Mouse (Mus musculus) MN1 (cell line): Measurements from ENCODE around the gene Exph5.
A peak's percentile ranks its signal among the peaks of the same experiment; 100 is the strongest.

Source experiments
- DNase-seq: peaks from one replicate; pipeline ENCODE4 v3.0.0-alpha.2; 2016; ENCODE audit warnings: low spot score

Exph5 gene

DNA sequence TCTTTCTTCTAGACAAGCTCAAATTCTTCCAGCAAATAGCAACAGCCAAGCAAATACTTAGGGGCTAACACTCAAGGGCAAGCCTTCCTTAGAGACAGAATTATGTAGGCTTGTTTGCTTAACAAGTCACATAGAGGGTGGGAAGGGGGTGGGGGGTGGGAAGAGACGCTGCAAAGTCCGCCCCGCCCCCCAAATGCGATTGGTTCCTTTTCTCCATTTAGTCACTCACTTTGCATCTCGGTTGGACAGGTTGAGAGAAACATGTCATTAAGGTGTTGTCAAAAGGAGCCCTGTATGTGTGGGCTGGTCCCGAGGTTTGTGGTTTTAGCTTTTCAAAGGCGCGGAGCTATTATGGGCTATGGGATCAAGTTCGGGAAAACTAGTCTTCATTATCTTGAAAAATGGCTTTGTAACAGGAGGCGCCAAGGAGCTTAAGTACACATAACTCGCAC is at the start of gene Exph5:
Gene Exph5 (plus strand): TSS at position 402 of the 452 bp plus-strand sequence.
- no peak for DNase-seq

GRCm38 (mm10) chr9:53254368-53254767 is 47.1 kb upstream of the Exph5 start:
- peak; percentile 72 for DNase-seq

GRCm38 (mm10) chr9:53256690-53257305 is 44.7 kb upstream of the Exph5 start:
- DNase-seq, result no peak

DNA sequence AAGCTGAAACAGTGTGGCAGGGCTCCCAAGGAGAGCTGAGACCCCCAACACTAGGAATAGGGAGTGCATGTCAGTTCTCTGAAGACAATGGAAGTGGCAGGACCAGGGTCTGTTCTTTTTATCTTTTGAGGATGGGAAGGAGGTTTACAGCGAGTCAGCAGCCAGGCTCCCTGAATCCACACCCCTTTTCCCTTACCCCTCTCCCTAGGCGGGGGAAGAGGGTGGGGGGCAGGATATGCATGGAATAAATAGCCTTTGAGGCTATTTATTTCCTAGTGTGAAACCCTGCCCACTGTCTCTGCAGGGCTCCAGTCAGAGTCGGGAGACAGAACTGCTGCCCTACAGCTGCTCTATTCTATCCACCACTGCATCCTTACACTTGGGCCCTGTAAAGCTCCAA is 43.7 kb upstream of the Exph5 start:
- DNase-seq, result no peak

GRCm38 (mm10) chr9:53258199-53258598 is 43.3 kb upstream of the Exph5 start:
- no peak for DNase-seq

GRCm38 (mm10) chr9:53264387-53264786 is 37.1 kb upstream of the Exph5 start:
- no peak for DNase-seq

GRCm38 (mm10) chr9:53265589-53265988 is 35.9 kb upstream of the Exph5 start:
- no peak for DNase-seq

GRCm38 (mm10) chr9:53268036-53268435 is 33.4 kb upstream of the Exph5 start:
- DNase-seq, result no peak

DNA sequence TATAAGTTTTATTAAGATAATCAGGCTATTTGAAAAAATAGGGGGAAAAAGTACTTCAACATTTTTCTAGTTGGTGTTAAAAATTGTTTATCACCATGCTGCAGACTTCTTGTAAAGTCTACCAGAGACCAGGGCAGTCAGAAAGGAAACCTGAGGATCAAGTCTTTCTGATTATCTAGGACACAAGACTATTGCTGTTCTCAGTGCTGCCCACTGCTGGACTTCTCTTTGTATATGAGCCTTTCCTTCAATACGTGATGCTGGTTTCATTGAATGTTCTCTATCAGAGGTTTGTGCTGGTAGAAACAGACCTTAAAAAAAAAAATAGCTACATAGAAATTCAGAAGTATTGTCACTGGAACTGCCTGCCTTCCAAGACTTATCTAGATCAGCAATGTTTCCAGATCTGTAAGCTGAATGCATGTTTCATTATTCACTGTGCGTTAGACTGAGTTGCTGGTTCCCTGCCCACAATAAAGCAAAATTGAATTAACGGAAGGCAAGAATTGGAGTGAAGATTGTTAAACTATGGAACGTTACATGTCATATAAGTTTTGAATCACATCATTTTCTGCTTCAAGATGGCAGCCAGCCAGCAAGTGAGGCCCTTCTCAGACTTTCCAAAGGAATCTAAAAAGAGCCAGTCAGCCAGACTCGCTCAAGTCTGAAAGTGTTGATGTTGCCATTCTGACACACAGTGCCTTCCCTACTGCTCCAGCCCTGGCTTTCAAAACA is 32.6 kb upstream of the Exph5 start:
- DNase-seq, result no peak

DNA sequence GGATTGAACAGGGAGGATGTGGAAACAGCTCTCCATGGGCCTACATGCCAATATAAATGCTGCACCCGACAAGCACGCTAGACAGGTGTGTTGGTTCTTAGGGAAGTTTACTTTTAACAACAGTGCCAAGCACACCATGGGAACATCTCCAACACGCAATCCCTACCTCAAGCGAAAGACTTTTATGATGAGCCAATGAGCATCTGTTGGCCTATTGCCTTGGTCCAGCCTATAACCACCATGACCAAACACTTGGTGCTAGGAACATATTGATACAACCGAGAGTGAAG is 32.1 kb upstream of the Exph5 start:
- no peak for DNase-seq

DNA sequence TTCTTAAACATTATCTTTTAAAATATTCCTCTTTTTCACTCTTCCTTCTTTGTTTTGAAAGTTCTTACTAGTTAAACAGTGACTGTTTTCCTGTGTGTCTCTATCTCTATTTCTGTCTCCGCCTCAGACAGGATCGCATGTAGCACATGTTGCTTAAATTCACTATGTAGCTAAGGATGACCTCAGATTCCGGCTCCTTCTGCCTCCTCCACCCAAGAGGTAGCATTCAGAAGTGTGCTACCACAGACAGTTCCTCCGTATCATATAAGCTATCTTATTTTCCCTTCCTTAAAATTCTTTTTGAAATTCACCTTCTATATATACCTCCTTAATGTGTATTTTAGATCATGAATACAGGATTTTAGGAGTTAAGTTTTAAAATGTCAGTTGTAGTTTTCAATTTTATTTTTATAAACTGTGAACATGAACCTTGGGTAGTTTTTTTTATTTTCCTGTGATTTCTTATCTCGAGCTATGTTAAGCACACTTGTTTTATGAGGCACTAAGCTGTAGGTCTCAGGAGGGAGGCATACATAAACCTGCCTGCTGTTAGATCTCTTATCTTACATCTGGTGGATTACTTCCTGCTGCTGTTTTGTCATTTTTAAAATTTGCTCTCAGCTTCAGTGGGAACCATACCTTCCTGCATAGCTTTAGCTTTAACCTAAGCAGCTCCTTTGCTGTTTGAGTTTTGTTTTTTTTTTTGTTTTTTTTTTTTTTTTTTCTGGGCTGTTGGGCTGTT is 30.0 kb upstream of the Exph5 start:
- DNase-seq, result no peak

GRCm38 (mm10) chr9:53272207-53272606 is 29.3 kb upstream of the Exph5 start:
- no peak for DNase-seq

DNA sequence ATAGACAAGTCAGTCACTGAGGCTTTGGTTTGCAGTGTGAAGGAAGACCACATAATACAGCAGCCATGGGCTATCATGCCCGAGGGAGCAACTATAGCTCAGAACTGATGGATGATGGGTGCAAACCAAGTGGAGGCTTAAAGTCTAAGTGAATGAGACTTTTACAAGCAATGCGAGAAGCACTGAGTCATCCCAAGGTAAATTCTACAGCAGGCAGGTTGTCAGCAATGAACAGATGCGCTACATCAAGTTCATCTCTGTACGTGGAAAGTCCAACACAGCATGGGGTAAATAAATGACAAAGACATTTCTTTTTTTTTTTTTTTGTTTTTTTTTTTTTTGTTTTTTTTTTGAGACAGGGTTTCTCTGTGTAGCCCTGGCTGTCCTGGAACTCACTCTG is 28.8 kb upstream of the Exph5 start:
- no peak for DNase-seq

DNA sequence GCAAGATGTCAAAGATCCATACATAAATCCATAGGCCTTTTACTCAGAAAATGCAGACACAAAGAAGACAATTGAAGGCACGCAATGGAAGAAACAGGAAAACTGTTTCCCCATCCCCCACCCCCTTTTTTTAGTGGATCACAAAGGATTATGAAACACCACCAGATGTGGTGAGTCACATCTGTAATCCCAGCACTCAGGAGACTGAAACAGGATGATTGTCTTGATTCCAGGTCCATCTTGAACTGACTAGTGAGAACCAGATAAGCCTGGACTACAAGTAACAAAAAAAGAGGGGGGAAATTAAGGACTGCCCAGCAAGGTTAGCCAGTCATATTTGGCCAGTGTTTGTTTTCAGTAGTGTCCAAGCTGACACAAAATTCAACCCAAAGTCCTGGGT is 25.1 kb upstream of the Exph5 start:
- DNase-seq, result no peak

DNA sequence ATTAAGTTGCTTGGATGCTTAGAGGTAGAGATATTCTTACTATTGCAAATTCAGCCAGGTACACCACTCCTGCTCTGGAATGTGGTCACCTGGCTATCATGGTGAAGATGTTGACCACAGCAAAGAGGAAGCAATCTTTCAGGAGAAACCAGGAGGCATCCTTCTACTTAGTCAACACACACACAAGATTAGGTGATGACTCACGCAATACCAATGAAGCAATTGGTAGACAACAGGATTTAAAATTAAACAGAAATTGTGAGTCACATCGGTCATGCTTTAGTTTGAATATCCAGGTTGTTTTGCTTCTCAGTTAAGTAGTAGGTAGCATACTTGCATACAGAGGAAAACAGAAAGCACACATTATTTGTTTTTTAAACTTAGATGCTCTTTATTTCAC is 22.5 kb upstream of the Exph5 start:
- DNase-seq, result no peak

DNA sequence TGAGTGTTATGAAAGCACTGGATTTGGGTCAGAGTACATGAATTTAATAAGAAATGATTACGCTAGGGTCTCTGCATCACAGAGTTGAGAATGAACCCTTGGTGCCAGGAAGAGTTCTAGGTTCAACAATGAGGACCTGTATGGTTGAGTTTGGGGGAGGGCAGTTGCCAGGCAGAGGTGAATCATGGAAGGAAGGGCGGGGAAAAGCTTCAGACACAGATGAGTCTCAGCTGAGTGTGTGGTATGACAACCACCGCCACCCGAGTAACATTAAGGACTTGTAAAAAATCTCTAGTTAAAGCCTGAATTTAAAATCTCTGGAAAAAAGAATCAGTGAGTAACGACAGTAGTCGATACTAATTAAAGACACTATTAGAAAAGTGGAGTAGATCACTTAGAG is 14.7 kb upstream of the Exph5 start:
- DNase-seq, result no peak

DNA sequence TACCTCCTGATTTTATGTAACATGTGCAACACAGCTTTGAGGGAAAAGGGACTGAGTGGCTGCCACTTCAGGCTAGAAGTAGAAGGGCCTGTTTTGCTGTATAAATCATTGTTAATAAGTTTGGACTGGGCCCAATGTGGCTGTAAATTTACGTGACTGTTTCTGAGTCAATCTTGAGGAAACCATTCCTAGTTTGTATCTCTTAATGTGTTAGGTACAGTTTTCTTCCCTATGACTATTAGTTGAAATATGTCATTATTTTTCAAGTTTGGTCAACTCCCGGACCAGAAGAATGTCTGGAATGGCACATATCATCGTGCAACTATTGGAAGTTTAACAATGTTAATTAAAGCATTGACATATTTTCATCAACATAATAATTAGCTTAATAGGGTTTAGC is 11.5 kb upstream of the Exph5 start:
- no peak for DNase-seq

GRCm38 (mm10) chr9:53292833-53293232 is 8.6 kb upstream of the Exph5 start:
- DNase-seq, result no peak

- DNase-seq, result no peak
Observed at GRCm38 (mm10) chr9:53301801-53302311, 386 bp downstream of the Exph5 start.

DNA sequence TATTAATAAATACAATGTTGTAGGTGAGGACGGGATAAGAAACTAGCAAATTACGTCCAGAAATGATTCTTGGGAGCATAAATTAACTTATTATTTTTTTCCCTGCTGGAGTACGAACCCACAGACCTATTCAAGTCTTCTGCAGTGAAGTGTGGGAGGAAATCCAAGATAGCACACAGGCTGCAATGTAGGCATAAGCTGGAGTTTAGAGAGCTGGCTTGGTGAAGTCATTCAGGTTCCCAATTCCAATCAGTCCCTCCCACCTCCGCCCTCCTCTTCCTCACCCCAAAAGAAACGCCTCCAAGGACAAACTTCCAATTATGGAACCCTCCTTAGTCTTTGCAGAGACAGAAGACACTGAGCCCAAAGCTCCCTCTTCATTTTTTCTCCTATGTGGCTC is 945 bp downstream of the Exph5 start:
- no peak for DNase-seq

DNA sequence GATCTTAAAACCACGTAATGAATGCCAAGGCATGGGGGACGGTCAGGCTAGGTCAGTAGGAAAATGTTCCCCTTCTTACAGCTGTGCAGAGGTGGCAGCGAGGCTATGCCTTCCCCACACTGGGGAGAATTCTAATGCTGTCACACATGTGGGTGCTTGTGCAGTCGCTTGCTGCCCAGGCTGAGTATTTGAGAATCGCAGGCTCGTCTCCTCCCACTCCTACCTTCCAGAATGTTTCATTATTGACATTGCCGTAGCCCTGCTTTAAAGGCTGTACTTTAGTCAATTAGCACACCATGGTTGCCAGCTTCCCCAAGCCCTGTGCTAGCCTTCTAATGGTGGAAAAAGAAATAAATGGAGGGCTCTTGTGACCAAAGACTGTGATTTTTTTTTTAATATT is 6.4 kb downstream of the Exph5 start:
- no peak for DNase-seq

- DNase-seq, result no peak
Observed at GRCm38 (mm10) chr9:53312981-53313380, 11.5 kb downstream of the Exph5 start.
